Mouse (Mus musculus) frontal cortex, postnatal 14 days (tissue): ENCODE data around the gene Scgb1b2.

ENCODE experiments used
- DNase-seq, 2 experiments: peaks; one replicate each; pipeline ENCODE4 v3.0.0; 2022; ENCODE audit warnings: low spot score in 2 of 2

The Scgb1b2 gene

GRCm38 (mm10) chr7:31291721-31292120 is at the start of gene Scgb1b2:
Gene Scgb1b2 (minus strand): TSS chr7:31291821.
- DNase-seq = no peak

DNA sequence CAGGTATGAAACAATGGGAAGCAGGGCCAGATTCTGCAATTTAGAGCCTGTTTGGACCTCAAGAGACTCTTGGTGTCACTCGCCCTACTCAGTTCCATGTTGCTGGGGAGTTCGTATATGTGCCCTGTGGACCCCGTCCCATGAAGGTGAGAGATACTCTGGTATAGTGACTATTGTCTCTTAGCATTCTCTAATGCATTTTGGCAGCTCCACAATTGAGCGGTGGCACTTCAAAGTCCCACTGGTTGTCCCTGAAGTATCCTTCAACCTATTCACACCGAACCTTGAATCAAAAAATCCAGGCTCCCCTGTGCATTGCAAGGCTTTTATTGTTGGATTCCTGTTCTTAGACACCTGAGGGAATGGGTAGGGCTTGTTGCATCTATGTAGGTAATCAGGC is 1.4 kb downstream of the Scgb1b2 start, which contains the start of gene Scgb2b2:
Scgb2b2 (plus strand) TSS at position 301 of the 400 bp plus-strand sequence.
- no peak for DNase-seq
